Mouse (Mus musculus) liver, postnatal 0 days (tissue): ENCODE measurements around the gene Tmem30a. TPM values are rescaled to one million over a fixed set of nuclear protein-coding genes. Genes with fewer than 3 reads are reported as not detected.
A peak's percentile ranks its signal among the peaks of the same experiment; 100 is the strongest.

Source experiments
- ATAC-seq: fragments of 200-750 bp; cut with Nextera tagmentation; 2 replicates; pipeline ENCODE4 v1.8.0; 2017; ENCODE audit warnings: mild to moderate bottlenecking, moderate library complexity
- DNase-seq: peaks from one replicate; pipeline ENCODE4 v3.0.0-alpha.2; 2016
- H3K27ac ChIP-seq: fragments of 300-500 bp; sonication (generic); 2 replicates; pipeline ENCODE4 v1.5.1; 2014; ENCODE audit warnings: antibody characterized with exemption, moderate library complexity, mild to moderate bottlenecking, low read depth
- H3K27me3 ChIP-seq: fragments of 300-500 bp; sonication (generic); 2 replicates; pipeline ENCODE4 v1.6.1; 2014; ENCODE audit warnings: low read length, control low read depth, mixed read lengths; ENCODE audit not compliant: insufficient read depth
- H3K36me3 ChIP-seq: fragments of 300-500 bp; sonication (generic); replicated peaks from 2 replicates; pipeline ENCODE4 v1.6.1; 2014; ENCODE audit warnings: mild to moderate bottlenecking, control low read depth, low read length, moderate library complexity, mixed read lengths; ENCODE audit not compliant: insufficient read depth
- H3K4me1 ChIP-seq: fragments of 300-500 bp; sonication (generic); 2 replicates; pipeline ENCODE4 v1.6.1; 2014; ENCODE audit warnings: antibody characterized with exemption, mild to moderate bottlenecking, control low read depth; ENCODE audit not compliant: insufficient read depth
- H3K4me2 ChIP-seq: fragments of 300-500 bp; sonication (generic); 2 replicates; pipeline ENCODE4 v1.6.1; 2014; ENCODE audit warnings: low read depth, mild to moderate bottlenecking, low read length, moderate library complexity, mixed read lengths
- H3K4me3 ChIP-seq: fragments of 300-500 bp; sonication (generic); 2 replicates; pipeline ENCODE4 v1.5.1; 2014; ENCODE audit warnings: low read depth, low read length
- H3K9ac ChIP-seq: fragments of 300-500 bp; sonication (generic); replicated peaks from 2 replicates; pipeline ENCODE4 v1.6.1; 2014; ENCODE audit warnings: mild to moderate bottlenecking, moderate library complexity
- H3K9me3 ChIP-seq: fragments of 300-500 bp; sonication (generic); 2 replicates; pipeline ENCODE4 v1.6.1; 2016; ENCODE audit warnings: mild to moderate bottlenecking, control low read depth, low read length, mixed read lengths
- CTCF ChIP-seq: sonication (generic); IDR thresholded peaks from 2 replicates; pipeline ENCODE4 v1.5.1; 2016; ENCODE audit warnings: antibody characterized with exemption, low read depth
- EP300 ChIP-seq: IDR thresholded peaks from 2 replicates; pipeline ENCODE4 v1.6.1; 2016; ENCODE audit warnings: antibody characterized with exemption, low read depth, mild to moderate bottlenecking
- WGBS: fragments of 180-500 bp; shearing (Covaris S2); extraction: QIAGEN DNeasy Blood & Tissue Kit; methylation state at CpG from one replicate; pipeline ENCODE4 v1.1.7; 2014; ENCODE audit not compliant: insufficient replicate concordance; 5-methylcytosine and 5-hydroxymethylcytosine counted together
- polyA plus RNA-seq: library from polyadenylated mRNA; unstranded; fragments of >200 nt; fragmentation: Nextera tagmentation; extraction: Ambion mirVana; gene quantifications from 2 replicates; pipeline ENCODE4 v1.2.1, GENCODE M21; 2015

Gene Tmem30a
- polyA plus RNA-seq, 1 experiment from 2014 or later: 67.5 TPM

GRCm38 (mm10) chr9:79720143-79720542 is 73.2 kb downstream of the Tmem30a start:
- H3K27me3 ChIP-seq: peaks cover 40% of the 10 kb centered on the region
- no peak overlapping the region for H3K4me2 ChIP-seq
- no peaks in the 10 kb centered on the region for H3K9me3 ChIP-seq
- DNase-seq (no peak), ATAC-seq (no peak)
- H3K4me1 ChIP-seq: peaks cover 16% of the 10 kb centered on the region
- TF ChIP-seq EP300 (no peak), CTCF (no peak)
- no peak overlapping the region for H3K4me3 ChIP-seq
- H3K27ac ChIP-seq: no peak overlapping the region
- no peaks in the 10 kb centered on the region for H3K36me3 ChIP-seq
- H3K9ac ChIP-seq: no peak overlapping the region
- WGBS: 25% methylated on average over 9 of the region's 9 CpGs

GRCm38 (mm10) chr9:79719451-79719850 is 73.9 kb downstream of the Tmem30a start:
- ATAC-seq: no peak
- Histone ChIP-seq H3K27ac (no peak overlapping the region), H3K9me3 (no peaks in the 10 kb centered on the region), H3K9ac (no peak overlapping the region), H3K36me3 (no peaks in the 10 kb centered on the region), H3K4me2 (peak overlapping the region; percentile 77), H3K4me1 (peaks cover 16% of the 10 kb centered on the region), H3K27me3 (peaks cover 40% of the 10 kb centered on the region), H3K4me3 (peak overlapping the region; percentile 45; the same call in 1 of the 2 replicates)
- TF ChIP-seq CTCF (no peak), EP300 (no peak)
- WGBS: under 1% methylated on average over 28 of the region's 28 CpGs
- DNase-seq: no peak

Other genes with a start within 250 kb of the Tmem30a start
- gene Col12a1, start 74.7 kb downstream of the Tmem30a start, polyA plus RNA-seq: 2.2 and 2.3 TPM in 2 replicates
- 756 and 780 TPM in 2 replicates for gene Cox7a2, start 33.6 kb downstream of the Tmem30a start, polyA plus RNA-seq
- 0.99 and 1.2 TPM in 2 replicates for gene Filip1, start 219.3 kb upstream of the Tmem30a start, polyA plus RNA-seq